Mouse (Mus musculus) testis, adult 2 months (tissue): ENCODE data around the gene Carmil1.

Experiments
- CTCF ChIP-seq: fragments of 200-500 bp; IDR thresholded peaks from 2 replicates; pipeline ENCODE4 v1.5.1; 2012; ENCODE audit warnings: low read depth, mild to moderate bottlenecking, inconsistent platforms, low read length, moderate library complexity; ENCODE audit not compliant: control insufficient read depth, insufficient read depth, insufficient replicate concordance
- POLR2A ChIP-seq: fragments of 200-500 bp; IDR thresholded peaks from 2 replicates; pipeline ENCODE4 v1.6.1; 2012; ENCODE audit warnings: low read depth, mild to moderate bottlenecking, inconsistent platforms, low read length, moderate library complexity; ENCODE audit not compliant: control insufficient read depth

DNA sequence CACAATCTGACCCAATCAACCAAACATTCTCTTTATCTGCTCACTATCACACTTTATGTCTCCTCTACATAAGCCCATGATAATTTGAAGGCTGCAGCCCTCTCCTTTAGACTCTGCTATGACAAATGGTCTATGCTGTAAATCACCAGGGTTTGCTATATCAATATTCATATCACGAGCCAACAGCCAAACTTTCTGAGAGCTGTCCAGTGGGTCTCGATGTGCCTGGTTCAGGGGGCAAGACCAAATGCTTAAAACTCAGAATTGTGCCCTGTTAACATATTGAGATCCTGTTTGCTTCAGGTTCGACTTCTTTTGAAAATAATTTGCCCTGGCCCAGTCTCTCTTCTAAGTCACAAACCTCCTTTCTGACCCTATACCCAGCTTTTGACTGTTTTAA is 147.7 kb downstream of the Carmil1 start:
- no peak for TF ChIP-seq CTCF
- TF ChIP-seq POLR2A = no peak
